Mouse (Mus musculus): ENCODE results near the gene Rnase4.

The Rnase4 gene

DNA sequence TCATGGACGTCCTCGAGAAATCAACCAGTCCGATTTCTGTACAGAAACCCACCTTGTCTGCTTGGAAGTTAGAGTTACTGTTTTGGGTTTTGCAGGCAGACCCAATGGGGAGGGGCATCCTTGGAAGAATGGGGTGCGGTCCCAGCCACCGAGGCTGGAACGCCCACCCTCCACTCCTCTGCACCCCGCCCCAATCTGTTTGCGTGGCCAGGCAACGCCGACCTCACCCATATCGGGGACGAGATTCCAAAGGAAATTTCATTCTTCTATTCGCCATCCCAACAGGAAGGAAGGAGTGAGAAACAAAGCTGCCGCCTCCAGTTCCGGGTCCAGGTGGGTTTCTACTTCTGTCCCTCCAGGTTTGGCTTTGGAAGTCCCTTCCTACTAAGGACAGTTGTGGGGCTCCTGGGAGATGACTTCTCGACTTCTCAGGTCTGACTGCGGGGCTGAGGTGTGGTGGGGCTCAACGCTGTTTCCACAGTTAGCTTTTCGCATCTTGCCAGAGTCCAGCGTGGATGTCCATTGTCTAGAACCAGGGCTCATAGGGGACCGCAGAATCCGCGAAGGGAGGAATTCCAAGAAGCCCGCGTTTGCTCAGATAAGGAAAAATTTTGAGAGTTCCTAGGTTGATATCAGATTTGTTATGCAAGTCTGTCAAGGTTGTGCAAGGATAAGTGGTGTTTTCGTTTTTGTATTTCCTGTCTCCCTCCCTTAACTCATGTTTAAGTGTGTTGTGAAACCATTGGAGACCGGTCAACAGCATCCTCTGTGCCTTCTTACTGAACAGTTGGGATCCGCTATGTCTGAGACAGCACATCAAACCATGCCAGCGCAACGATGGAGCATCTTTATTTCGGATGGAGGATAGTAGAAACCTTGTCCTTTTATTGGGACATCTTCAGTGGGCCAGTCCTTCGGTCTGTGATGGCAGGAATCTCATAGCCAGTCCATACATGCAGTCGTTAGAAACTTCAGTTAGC, at the start of gene Rnase4, which contains the start of gene Ang:
TSS of gene Rnase4 (plus strand) at position 157 of the 980 bp plus-strand sequence.
TSS of gene Ang (plus strand) at position 230 of the 980 bp plus-strand sequence.
- DNase-seq (ENCODE audit: low spot score in 2 of 2) = peak in 1 of 2 experiments; percentile 39

DNA sequence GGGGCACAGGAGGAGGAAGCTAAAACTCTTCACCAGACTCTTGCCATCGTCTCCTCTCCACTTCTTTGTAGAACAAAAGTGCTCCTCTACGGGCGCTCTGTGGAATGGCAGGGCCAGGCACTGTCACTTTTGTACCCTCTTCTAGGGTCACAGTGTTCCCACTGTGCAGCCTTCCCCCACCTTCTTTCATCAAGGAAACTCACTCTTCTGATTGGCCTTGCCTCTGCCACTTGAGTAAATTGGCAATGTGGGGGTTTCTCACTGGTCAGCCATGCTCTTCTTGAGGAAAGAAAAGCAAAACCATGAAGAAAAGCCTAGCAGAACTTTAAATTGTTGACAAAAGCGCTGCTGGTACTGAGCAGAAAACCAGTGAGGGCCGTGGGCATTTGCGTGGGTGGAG, 49.1 kb upstream of the Rnase4 start, which contains the start of gene Rnase9:
TSS of gene Rnase9 (minus strand) at position 101 of the 400 bp plus-strand sequence.
- DNase-seq (ENCODE audit: low spot score in 2 of 2) = no peak

- no peak for DNase-seq (ENCODE audit: low spot score in 2 of 2)
Measured at GRCm38 (mm10) chr14:51047846-51048245, 43.0 kb upstream of the Rnase4 start.

DNA sequence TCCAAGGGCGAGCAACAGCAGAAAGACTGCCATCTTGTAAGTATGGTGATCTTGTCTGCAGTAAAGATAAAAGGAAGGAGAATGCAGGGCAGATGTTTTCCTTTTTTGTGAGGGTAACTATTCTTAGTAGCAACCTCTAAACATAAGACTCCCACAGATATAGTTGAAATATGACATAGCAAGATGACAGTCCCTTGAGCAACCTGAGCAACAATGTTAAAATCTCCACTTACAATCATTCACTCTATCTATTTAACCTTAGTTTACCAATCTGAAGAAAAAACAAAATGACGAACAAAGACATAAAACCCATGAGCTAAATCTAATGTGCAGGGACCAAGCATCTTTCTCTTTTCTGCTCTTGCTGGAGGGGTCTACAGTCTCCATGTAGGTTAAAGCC, 40.8 kb upstream of the Rnase4 start, which contains the start of gene Rnase11:
TSS of gene Rnase11 (minus strand) at position 101 of the 400 bp plus-strand sequence.
- no peak for DNase-seq (ENCODE audit: low spot score in 2 of 2)

GRCm38 (mm10) chr14:51051941-51052340, 38.9 kb upstream of the Rnase4 start:
- no peak for DNase-seq (ENCODE audit: low spot score in 2 of 2)

DNA sequence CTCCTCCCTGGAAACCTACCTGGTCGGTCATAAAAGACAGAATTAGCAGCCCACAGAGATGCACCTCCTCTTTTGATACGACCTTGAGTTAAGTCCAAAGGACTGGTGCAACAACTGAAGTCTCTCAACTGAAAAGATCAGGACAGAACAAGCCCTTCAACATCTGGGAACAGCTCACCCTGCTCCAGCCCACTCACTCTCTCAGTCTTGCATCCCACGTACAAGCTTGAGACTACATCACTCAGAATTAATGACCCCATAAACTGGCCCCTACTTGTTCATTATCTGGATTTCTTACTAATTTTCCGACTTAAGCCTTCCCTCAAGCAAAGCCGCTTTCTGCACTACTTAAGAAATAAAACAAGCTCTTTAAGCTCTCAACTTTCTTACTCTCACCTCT, 37.7 kb upstream of the Rnase4 start:
- DNase-seq (ENCODE audit: low spot score in 2 of 2) = no peak

DNA sequence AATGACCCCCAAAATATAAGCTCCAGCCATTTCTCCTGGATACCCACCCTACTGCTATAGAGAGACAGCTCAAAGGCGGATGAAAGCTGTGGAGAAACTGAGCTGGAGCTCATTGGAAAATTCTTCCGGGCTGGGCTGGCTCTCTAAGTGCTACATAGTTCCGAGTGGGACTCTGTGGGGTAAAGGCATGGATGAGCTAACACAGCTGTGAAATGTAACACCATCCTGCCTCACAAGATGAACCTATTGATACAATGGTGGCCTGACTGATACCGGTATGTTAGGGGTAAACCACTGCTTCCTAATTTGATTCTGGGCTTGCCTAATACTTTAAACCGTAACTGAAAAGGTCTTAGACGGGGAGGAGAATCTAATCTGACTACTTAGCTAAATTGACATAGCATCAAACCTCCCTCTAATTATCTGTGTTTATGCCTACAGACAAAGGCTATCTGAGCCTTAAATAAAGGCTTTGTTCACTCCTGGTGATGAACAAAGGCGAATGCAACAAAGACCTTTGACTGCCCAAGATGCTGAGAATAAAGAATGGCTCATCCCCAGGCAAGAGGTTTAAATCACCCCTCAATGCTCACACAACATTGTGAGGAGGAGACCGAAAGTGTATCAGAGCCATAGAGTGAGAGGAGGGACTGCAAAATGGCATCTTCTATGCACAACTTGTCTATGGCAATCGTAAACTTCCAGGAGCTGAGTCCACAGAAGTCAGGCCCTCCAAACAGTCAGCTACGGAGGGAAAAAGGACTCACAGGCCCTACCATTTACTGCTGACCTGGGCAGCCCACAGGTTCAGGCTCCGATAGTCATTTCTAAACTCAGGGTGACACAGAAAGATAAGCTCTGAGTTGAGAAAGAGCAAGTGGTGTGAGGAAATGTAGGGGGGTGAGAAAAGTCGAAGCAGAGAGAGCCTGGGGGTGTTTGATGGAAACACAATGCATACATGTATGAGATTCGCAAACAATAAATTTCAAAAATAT, 36.3 kb upstream of the Rnase4 start:
- no peak for DNase-seq (ENCODE audit: low spot score in 2 of 2)

GRCm38 (mm10) chr14:51057401-51057831, 33.5 kb upstream of the Rnase4 start, which contains the start of gene Rnase12:
Rnase12 (minus strand) TSS chr14:51057661.
- DNase-seq (ENCODE audit: low spot score in 2 of 2) = no peak

DNA sequence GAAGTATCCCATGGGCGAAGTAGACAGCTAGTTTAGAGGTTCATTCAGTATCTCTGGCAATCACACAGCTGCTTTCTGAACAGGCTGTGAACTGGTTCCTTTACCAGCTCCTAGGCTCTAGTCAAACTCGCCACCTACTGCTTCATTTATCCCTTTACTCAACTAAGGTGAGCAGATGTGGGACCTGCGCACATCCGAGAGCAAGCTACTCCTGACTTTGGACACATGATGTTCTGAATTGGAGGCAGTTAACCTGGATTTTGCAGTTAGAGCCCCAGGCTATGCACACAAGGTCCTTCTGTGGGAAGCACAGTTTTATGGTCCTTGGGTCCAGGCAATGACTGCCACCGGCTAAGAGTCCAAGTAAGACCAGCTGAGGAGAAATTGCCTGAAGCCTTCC, 30.1 kb upstream of the Rnase4 start:
- DNase-seq (ENCODE audit: low spot score in 2 of 2) = no peak

- no peak for DNase-seq (ENCODE audit: low spot score in 2 of 2)
Measured at GRCm38 (mm10) chr14:51068956-51069355, 21.9 kb upstream of the Rnase4 start.

DNA sequence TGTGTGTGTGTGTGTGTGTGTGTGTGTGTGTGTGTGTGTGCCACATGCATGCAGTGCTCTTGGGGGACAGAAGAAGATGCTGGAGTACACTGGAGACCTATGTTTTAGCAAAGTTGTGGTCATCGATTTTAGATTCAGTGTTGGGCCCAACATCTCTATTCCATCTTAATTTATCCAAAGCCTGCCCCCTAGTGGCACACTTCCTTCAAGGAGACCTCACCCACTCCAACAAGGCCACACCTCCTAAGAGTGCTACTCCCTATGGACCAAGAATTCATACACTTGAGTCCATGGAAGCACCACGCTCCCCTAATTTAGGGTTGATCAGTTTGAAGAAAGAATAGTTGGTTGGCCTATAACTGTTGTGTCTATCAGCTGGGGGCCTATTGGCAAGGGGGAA, 21.3 kb upstream of the Rnase4 start:
- no peak for DNase-seq (ENCODE audit: low spot score in 2 of 2)

DNA sequence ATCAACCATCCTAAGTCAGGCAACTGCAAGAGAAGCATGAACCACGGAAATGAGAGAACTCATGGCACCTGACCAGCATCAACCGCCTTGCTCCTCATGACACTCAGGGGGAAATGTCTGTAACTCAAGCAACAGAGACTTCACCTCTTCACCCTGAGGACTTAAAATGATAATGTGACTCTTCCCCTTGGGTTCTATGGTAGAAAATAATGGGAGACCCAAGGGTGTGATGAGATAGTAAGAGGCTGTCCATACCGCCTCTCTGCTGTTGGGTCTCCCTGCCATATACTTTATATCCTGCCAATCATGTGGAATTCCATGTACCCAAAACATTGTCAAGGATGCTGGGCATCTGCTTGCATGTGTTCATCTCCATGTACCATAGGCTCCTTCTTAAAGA, 16.5 kb upstream of the Rnase4 start, which contains the start of gene Olfr750:
TSS of gene Olfr750 (minus strand) at position 101 of the 400 bp plus-strand sequence.
- no peak for DNase-seq (ENCODE audit: low spot score in 2 of 2)

- DNase-seq (ENCODE audit: low spot score in 2 of 2) = no peak
Measured at GRCm38 (mm10) chr14:51079180-51079579, 11.7 kb upstream of the Rnase4 start.

GRCm38 (mm10) chr14:51081035-51081434, 9.8 kb upstream of the Rnase4 start:
- no peak for DNase-seq (ENCODE audit: low spot score in 2 of 2)

DNA sequence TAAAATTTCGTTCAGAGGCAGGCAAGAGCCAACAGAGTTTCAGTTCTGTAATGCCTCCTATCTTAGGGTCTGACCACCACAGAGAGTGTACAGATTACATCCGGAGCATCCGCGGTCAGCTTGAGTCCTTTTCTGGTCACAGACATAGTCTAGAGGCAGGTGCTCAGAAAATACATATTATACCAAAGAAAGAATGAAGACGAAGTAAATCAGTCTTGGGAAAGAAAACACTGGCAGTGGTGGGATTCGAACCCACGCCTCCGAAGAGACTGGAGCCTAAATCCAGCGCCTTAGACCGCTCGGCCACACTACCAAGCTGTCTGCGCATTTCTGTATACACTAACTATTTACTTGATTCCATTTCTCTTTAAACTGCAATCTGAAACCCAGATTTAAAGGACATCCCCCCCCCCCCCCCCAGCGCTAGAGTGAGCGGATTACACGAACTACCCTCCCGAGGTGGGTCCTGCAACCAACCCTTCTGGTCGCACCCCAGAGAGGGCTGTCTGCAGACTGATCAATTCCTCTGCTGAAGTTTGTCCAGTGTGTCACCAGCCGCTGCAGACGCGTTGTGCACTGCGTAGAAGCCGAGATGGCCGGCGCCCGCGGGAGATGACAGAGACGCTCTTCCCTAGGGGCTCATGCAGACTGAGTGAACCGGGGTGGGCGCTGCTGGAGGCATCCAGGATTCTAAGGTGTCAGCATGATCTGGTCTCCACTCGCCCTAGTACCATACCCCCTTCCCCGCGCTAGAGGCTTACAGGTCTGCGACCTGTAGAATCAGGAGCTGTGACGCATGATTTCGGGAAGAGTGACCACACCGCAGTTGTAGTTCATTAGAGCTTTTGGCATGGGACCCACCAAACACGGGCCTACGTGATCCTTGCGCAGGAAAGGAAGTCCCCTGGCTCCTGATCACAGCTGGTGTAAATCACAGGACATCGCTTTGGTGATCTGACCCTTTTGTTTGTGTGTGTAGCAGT, 8.0 kb upstream of the Rnase4 start:
- DNase-seq (ENCODE audit: low spot score in 2 of 2) = no peak

DNA sequence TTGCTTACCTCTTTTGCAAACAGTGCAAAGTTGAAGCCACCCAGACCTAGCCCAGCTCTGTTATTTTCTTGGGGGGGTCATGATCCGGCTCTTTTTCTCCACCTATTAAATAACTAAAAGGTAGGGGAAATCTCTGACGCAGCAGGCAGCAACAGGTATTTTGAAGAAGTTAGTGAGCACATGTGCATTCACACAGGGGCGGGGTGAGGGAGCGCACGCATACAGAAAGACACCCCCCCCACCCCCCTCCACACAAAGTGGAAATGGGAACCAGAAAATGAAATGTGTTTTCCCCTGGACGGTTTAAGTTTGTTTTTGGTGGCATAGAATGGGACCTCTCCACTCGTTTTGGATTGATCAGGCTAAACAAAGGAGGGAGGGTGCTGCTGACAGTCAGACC, 7.1 kb upstream of the Rnase4 start:
- DNase-seq (ENCODE audit: low spot score in 2 of 2) = no peak

GRCm38 (mm10) chr14:51085086-51085485, 5.8 kb upstream of the Rnase4 start:
- no peak for DNase-seq (ENCODE audit: low spot score in 2 of 2)

- DNase-seq (ENCODE audit: low spot score in 2 of 2) = no peak
Measured at GRCm38 (mm10) chr14:51085911-51086310, 5.0 kb upstream of the Rnase4 start.

- no peak for DNase-seq (ENCODE audit: low spot score in 2 of 2)
Measured at GRCm38 (mm10) chr14:51087762-51088161, 3.1 kb upstream of the Rnase4 start.
